Mouse (Mus musculus) CH12.LX (cell line): ENCODE measurements at regions not wholly inside any gene's neighbourhood (a gene's known extent, or its start where the extent isn't known, plus 50 kb on each side); places are given as distances from the start of the nearest gene placed in this dataset.
"Not testable (repeated sequence)": the region's sequence is repeated elsewhere in the genome, so short reads cannot be mapped to it uniquely, and the experiment has no call there.

Experiments
- DNase-seq: peaks from one replicate; pipeline ENCODE4 v3.0.0-alpha.2; 2013; ENCODE audit errors: extremely low read depth
- H3K27ac ChIP-seq: 2 replicates; pipeline ENCODE4 v1.5.1; 2012; ENCODE audit warnings: low read depth, mild to moderate bottlenecking, control low read depth, moderate library complexity; ENCODE audit not compliant: insufficient read depth
- H3K27me3 ChIP-seq: replicated peaks from 2 replicates; pipeline ENCODE3; 2012; ENCODE audit warnings: inconsistent platforms
- H3K36me3 ChIP-seq, 2 experiments: replicated peaks in 1 of 2; 2 replicates each; pipeline versions ENCODE3 to v1.6.1; 2012; ENCODE audit warnings: inconsistent platforms in 1 of 2, low read length in 1 of 2, mild to moderate bottlenecking in 1 of 2, mixed read lengths in 1 of 2, moderate library complexity in 1 of 2; ENCODE audit not compliant: control insufficient read depth in 1 of 2, insufficient read depth in 1 of 2
- H3K4me1 ChIP-seq, 2 experiments: 2 replicates each; pipeline ENCODE4 v1.6.1; 2012; ENCODE audit warnings: inconsistent platforms in 1 of 2, moderate library complexity in 1 of 2; ENCODE audit not compliant: insufficient read depth in 2 of 2, control insufficient read depth in 1 of 2
- H3K4me2 ChIP-seq: 2 replicates; pipeline ENCODE4 v1.6.1; 2012; ENCODE audit warnings: low read depth, mild to moderate bottlenecking, control low read depth; ENCODE audit not compliant: poor library complexity, insufficient read depth, severe bottlenecking
- H3K4me3 ChIP-seq, 3 experiments: fragments of 150-350 bp in 1 of 3; sonication (generic) in 1 of 3; replicated peaks in 1 of 3; 2 replicates each; pipeline versions ENCODE3 to v1.5.1; 2011 to 2012; ENCODE audit warnings: low read depth in 2 of 3, low read length in 2 of 3, mild to moderate bottlenecking in 2 of 3, moderate library complexity in 2 of 3, control low read depth in 1 of 3, improper control_type of control experiment in 1 of 3, inconsistent platforms in 1 of 3, mixed read lengths in 1 of 3; ENCODE audit not compliant: poor library complexity in 1 of 3
- H3K79me2 ChIP-seq: replicated peaks from 2 replicates; pipeline ENCODE4 v1.6.1; 2012; ENCODE audit warnings: mild to moderate bottlenecking, moderate library complexity; ENCODE audit not compliant: control insufficient read depth, poor library complexity, insufficient read depth, severe bottlenecking; ENCODE audit errors: extremely low read depth
- H3K9ac ChIP-seq: 2 replicates; pipeline ENCODE4 v1.6.1; 2012; ENCODE audit warnings: low read depth, mild to moderate bottlenecking, control low read depth, moderate library complexity; ENCODE audit not compliant: insufficient read depth
- H3K9me3 ChIP-seq: replicated peaks from 2 replicates; pipeline ENCODE3; 2012; ENCODE audit warnings: low read length, inconsistent platforms, mixed read lengths
- EP300 ChIP-seq: IDR thresholded peaks from 2 replicates; pipeline ENCODE4 v1.6.1; 2011; ENCODE audit warnings: low read length, improper control_type of control experiment
- HCFC1 ChIP-seq: IDR thresholded peaks from 2 replicates; pipeline ENCODE4 v1.6.1; 2012; ENCODE audit warnings: low read depth, mild to moderate bottlenecking, inconsistent platforms, low read length, improper control_type of control experiment
- IRF4 ChIP-seq: IDR thresholded peaks from 2 replicates; pipeline ENCODE4 v1.6.1; 2014; ENCODE audit warnings: low read depth, mild to moderate bottlenecking, inconsistent platforms, low read length, improper control_type of control experiment
- JUN ChIP-seq: IDR thresholded peaks from 2 replicates; pipeline ENCODE4 v1.6.1; 2011; ENCODE audit warnings: low read depth, mild to moderate bottlenecking, low read length, improper control_type of control experiment, moderate library complexity; ENCODE audit not compliant: insufficient read depth
- KAT2A ChIP-seq: IDR thresholded peaks from 2 replicates; pipeline ENCODE4 v1.6.1; 2012; ENCODE audit warnings: low read length, improper control_type of control experiment, inconsistent platforms; ENCODE audit not compliant: insufficient replicate concordance
- MAFK ChIP-seq: IDR thresholded peaks from 2 replicates; pipeline ENCODE4 v1.6.1; 2011; ENCODE audit warnings: low read length, improper control_type of control experiment; ENCODE audit not compliant: insufficient replicate concordance
- MAX ChIP-seq: IDR thresholded peaks from 2 replicates; pipeline ENCODE4 v1.6.1; 2011; ENCODE audit warnings: low read length, improper control_type of control experiment
- MEF2A ChIP-seq: IDR thresholded peaks from 2 replicates; pipeline ENCODE4 v1.6.1; 2014; ENCODE audit warnings: low read depth, mild to moderate bottlenecking, inconsistent platforms, low read length, improper control_type of control experiment, borderline replicate concordance
- NELFE ChIP-seq: IDR thresholded peaks from 2 replicates; pipeline ENCODE4 v1.6.1; 2011; ENCODE audit warnings: low read depth, low read length, improper control_type of control experiment
- POLR2AphosphoS2 ChIP-seq: IDR thresholded peaks from 2 replicates; pipeline ENCODE4 v1.6.1; 2011; ENCODE audit warnings: low read depth, low read length, improper control_type of control experiment
- RCOR1 ChIP-seq: conservative IDR thresholded peaks from 2 replicates; pipeline ENCODE4 v1.6.1; 2012; ENCODE audit warnings: low read depth, mild to moderate bottlenecking, inconsistent platforms, low read length, improper control_type of control experiment
- ZNF384 ChIP-seq: IDR thresholded peaks from 2 replicates; pipeline ENCODE4 v1.6.1; 2012; ENCODE audit warnings: low read depth, low read length, improper control_type of control experiment, inconsistent platforms
- dilution Hi-C: fragments of 300-500 bp; cut with MboI; formaldehyde crosslinking; loops from 2 replicates; pipeline ENCODE4 v1.14.3; 2020; ENCODE audit warnings: low sequenced_read_pairs; ENCODE audit not compliant: extremely low pct_unique_long_range_greater_than_20kb, extremely low pct_ligation_motif_present
- in situ Hi-C: fragments of 300-500 bp; cut with MboI; formaldehyde crosslinking; loops from 3 replicates; pipeline ENCODE4 v1.14.3; 2019; ENCODE audit warnings: low sequenced_read_pairs, low pct_ligation_motif_present, low pct_unique_long_range_greater_than_20kb, mixed read lengths

DNA sequence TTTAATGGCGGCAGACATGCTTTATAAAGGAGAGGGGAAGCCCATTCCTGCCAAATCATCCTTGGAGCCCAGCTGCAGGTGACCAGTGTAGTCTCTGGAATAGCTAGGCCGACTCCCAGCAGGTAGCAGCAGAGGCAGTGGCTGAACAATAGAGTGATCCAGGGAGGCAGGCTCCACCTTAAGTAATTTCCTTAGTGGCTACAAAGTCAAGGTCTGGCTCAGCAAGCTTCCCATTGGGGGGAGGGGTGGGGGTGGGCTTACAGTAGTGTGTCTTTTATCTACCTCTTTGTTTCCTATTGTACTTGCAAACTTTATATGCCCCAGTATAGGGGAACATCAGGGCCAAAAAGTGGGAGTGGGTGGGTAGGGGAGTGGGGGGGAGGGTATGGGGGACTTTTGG lies 1080.0 kb upstream of the Pcdh10 start:
- H3K27me3 ChIP-seq, H3K79me2 ChIP-seq, DNase-seq, H3K9ac ChIP-seq, H3K4me3 ChIP-seq, in situ Hi-C loops, H3K4me1 ChIP-seq, H3K4me2 ChIP-seq, dilution Hi-C loops, H3K27ac ChIP-seq, H3K9me3 ChIP-seq, H3K36me3 ChIP-seq: not testable (repeated sequence)

DNA sequence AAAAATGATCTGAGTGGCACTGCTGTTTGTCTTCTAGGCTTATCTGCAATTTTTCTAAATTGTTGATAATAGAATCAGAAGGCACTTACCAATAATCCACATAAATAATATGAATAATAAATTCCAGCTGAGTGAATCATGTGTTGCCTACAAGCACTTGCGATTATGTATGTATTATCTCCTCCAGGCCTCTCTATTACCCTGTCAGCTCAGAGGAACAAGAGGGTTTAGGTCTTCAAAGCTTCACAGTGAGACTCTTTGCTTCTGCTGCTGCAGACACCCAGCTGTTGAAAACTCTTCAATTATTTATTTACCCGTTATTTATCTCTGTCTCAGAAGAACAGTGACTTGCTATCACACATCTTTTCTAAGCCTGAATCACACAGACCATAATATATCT lies 1077.1 kb upstream of the Pcdh10 start:
- no peak overlapping the region for H3K4me3 ChIP-seq
- no peak for DNase-seq
- in situ Hi-C loops, result no loop called here
- no peak overlapping the region for H3K9ac ChIP-seq
- H3K27ac ChIP-seq, result no peak overlapping the region
- no peaks in the 10 kb centered on the region for H3K79me2 ChIP-seq
- H3K4me1 ChIP-seq, result no peaks in the 10 kb centered on the region
- dilution Hi-C loops, result no loop called here
- TF ChIP-seq JUN (no peak), MEF2A (no peak), ZNF384 (no peak), KAT2A (no peak), IRF4 (no peak), HCFC1 (no peak), RCOR1 (no peak)
- H3K36me3 ChIP-seq, result no peaks in the 10 kb centered on the region
- no peaks in the 10 kb centered on the region for H3K9me3 ChIP-seq
- no peak overlapping the region for H3K4me2 ChIP-seq
- H3K27me3 ChIP-seq, result no peaks in the 10 kb centered on the region

DNA sequence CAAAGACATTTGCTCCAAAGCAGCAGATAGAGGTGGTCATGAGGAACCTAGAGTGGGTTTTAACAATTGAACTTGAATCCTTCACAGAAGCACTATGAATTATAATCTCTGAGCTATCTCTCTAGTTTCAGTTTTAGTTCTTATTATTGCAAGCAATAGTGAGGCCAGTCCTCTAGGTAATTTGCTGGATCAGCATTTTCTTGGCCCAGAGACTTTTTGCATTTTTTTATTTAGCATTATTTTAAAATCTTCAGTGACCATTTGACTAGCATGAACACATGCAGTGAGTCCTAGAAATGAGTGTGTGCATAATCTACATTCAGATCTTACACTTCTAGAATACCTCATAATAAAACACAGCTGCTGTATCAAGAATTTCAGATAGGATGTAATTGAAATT lies 1055.0 kb upstream of the Pcdh10 start:
- Histone ChIP-seq H3K9ac (no peak overlapping the region), H3K36me3 (no peaks in the 10 kb centered on the region), H3K27me3 (no peaks in the 10 kb centered on the region), H3K4me2 (no peak overlapping the region), H3K9me3 (no peaks in the 10 kb centered on the region), H3K27ac (no peak overlapping the region), H3K79me2 (no peaks in the 10 kb centered on the region)
- no peak for DNase-seq
- in situ Hi-C loops, result no loop called here
- dilution Hi-C loops, result no loop called here
- TF ChIP-seq JUN (no peak), NELFE (no peak), POLR2AphosphoS2 (no peak), MAX (no peak), MAFK (peak; percentile 83), EP300 (no peak)
- TF ChIP-seq, all 38 proteins: peak for 1
- no peak overlapping the region for H3K4me3 ChIP-seq
- no peaks in the 10 kb centered on the region for H3K4me1 ChIP-seq
